Mouse (Mus musculus) midbrain, postnatal 0 days (tissue): ENCODE measurements around the gene Myo3b. TPM values are rescaled to one million over a fixed set of nuclear protein-coding genes. Genes with fewer than 3 reads are reported as not detected.

Source experiments
- ATAC-seq: fragments of 200-750 bp; cut with Nextera tagmentation; 2 replicates; pipeline ENCODE4 v1.8.0; 2017; ENCODE audit warnings: moderate number of reproducible peaks, mild to moderate bottlenecking, moderate TSS enrichment, moderate library complexity; ENCODE audit not compliant: low FRiP score
- DNase-seq: peaks from one replicate; pipeline ENCODE4 v3.0.0-alpha.2; 2015; ENCODE audit warnings: low spot score
- H3K27ac ChIP-seq: fragments of 300-500 bp; sonication (generic); 2 replicates; pipeline ENCODE4 v1.5.1; 2014; ENCODE audit warnings: low read depth, mild to moderate bottlenecking, low read length, mixed read lengths
- H3K27me3 ChIP-seq: fragments of 300-500 bp; sonication (generic); 2 replicates; pipeline ENCODE4 v1.6.1; 2014; ENCODE audit warnings: low read length, control low read depth, mixed read lengths; ENCODE audit not compliant: insufficient read depth
- H3K36me3 ChIP-seq: fragments of 300-500 bp; sonication (generic); 2 replicates; pipeline ENCODE4 v1.6.1; 2014; ENCODE audit warnings: low read length, control low read depth, mixed read lengths; ENCODE audit not compliant: insufficient read depth
- H3K4me1 ChIP-seq: fragments of 300-500 bp; sonication (generic); 2 replicates; pipeline ENCODE4 v1.6.1; 2014; ENCODE audit warnings: mild to moderate bottlenecking, control low read depth, antibody characterized with exemption, low read length, mixed read lengths; ENCODE audit not compliant: insufficient read depth
- H3K4me2 ChIP-seq: fragments of 300-500 bp; sonication (generic); 2 replicates; pipeline ENCODE4 v1.6.1; 2014; ENCODE audit warnings: low read depth, mild to moderate bottlenecking, low read length, mixed read lengths; ENCODE audit not compliant: poor library complexity, severe bottlenecking
- H3K4me3 ChIP-seq: fragments of 300-500 bp; sonication (generic); 2 replicates; pipeline ENCODE4 v1.5.1; 2014; ENCODE audit warnings: low read depth, mild to moderate bottlenecking, low read length, moderate library complexity
- H3K9ac ChIP-seq: fragments of 300-500 bp; sonication (generic); replicated peaks from 2 replicates; pipeline ENCODE4 v1.6.1; 2014; ENCODE audit warnings: mild to moderate bottlenecking, low read length, moderate library complexity, mixed read lengths; ENCODE audit not compliant: poor library complexity, severe bottlenecking
- H3K9me3 ChIP-seq: fragments of 300-500 bp; sonication (generic); 2 replicates; pipeline ENCODE4 v1.6.1; 2016; ENCODE audit warnings: low read length, control low read depth
- CTCF ChIP-seq: IDR thresholded peaks from 2 replicates; pipeline ENCODE4 v1.5.1; 2016; ENCODE audit warnings: antibody characterized with exemption, mild to moderate bottlenecking
- WGBS: fragments of 180-500 bp; shearing (Covaris S2); extraction: QIAGEN DNeasy Blood & Tissue Kit; methylation state at CpG from one replicate; pipeline ENCODE4 v1.1.7; 2014; 5-methylcytosine and 5-hydroxymethylcytosine counted together
- polyA plus RNA-seq: library from polyadenylated mRNA; unstranded; fragments of >200 nt; fragmentation: Nextera tagmentation; extraction: Ambion mirVana; gene quantifications from 2 replicates; pipeline ENCODE4 v1.2.1, GENCODE M21; 2015
- total RNA-seq: library from RNA; depleted of rRNA; stranded (reverse); fragments of >200 nt; gene quantifications from 2 replicates; pipeline ENCODE4 v1.2.3, GENCODE M21; 2014

Gene Myo3b
- total and polyA plus RNA-seq, 2 experiments from 2014 or later, result 0.14 to 0.44 TPM

GRCm38 (mm10) chr2:70337869-70338268 is 298.9 kb downstream of the Myo3b start:
- Histone ChIP-seq H3K4me1 (no peaks in the 10 kb centered on the region; the same call in 1 of the 2 replicates), H3K36me3 (no peaks in the 10 kb centered on the region), H3K27ac (no peak overlapping the region), H3K9ac (no peak overlapping the region), H3K4me3 (no peak overlapping the region), H3K9me3 (no peaks in the 10 kb centered on the region), H3K27me3 (no peaks in the 10 kb centered on the region), H3K4me2 (no peak overlapping the region)
- WGBS, result 53% methylated on average over 9 of the region's 9 CpGs
- TF ChIP-seq CTCF, result no peak
- DNase-seq (no peak), ATAC-seq (no peak)

GRCm38 (mm10) chr2:70339061-70339460 is 300.1 kb downstream of the Myo3b start:
- Histone ChIP-seq H3K4me1 (no peaks in the 10 kb centered on the region; the same call in 1 of the 2 replicates), H3K9ac (no peak overlapping the region), H3K9me3 (no peaks in the 10 kb centered on the region), H3K27ac (no peak overlapping the region), H3K4me2 (no peak overlapping the region), H3K4me3 (no peak overlapping the region), H3K36me3 (no peaks in the 10 kb centered on the region), H3K27me3 (no peaks in the 10 kb centered on the region)
- DNase-seq (peak; percentile 31), ATAC-seq (no peak)
- WGBS, result 60% methylated on average over 7 of the region's 7 CpGs
- TF ChIP-seq CTCF, result no peak

GRCm38 (mm10) chr2:70339501-70339900 is 300.6 kb downstream of the Myo3b start:
- no peak for ATAC-seq
- H3K36me3 ChIP-seq, result no peaks in the 10 kb centered on the region
- no peak overlapping the region for H3K27ac ChIP-seq
- WGBS, result 78% methylated on average over 6 of the region's 6 CpGs
- H3K4me1 ChIP-seq, result no peaks in the 10 kb centered on the region; the same call in 1 of the 2 replicates
- no peaks in the 10 kb centered on the region for H3K27me3 ChIP-seq
- DNase-seq, result no peak
- H3K9ac ChIP-seq, result no peak overlapping the region
- H3K4me3 ChIP-seq, result no peak overlapping the region
- no peak overlapping the region for H3K4me2 ChIP-seq
- no peaks in the 10 kb centered on the region for H3K9me3 ChIP-seq
- no peak for TF ChIP-seq CTCF

GRCm38 (mm10) chr2:70340224-70340623 is 301.3 kb downstream of the Myo3b start:
- ATAC-seq, result no peak
- H3K36me3 ChIP-seq, result no peaks in the 10 kb centered on the region
- H3K9ac ChIP-seq, result no peak overlapping the region
- 96% methylated on average over 8 of the region's 8 CpGs for WGBS
- no peaks in the 10 kb centered on the region for H3K27me3 ChIP-seq
- TF ChIP-seq CTCF, result no peak
- H3K4me2 ChIP-seq, result no peak overlapping the region
- no peaks in the 10 kb centered on the region; the same call in 1 of the 2 replicates for H3K4me1 ChIP-seq
- H3K27ac ChIP-seq, result no peak overlapping the region
- no peak for DNase-seq
- H3K4me3 ChIP-seq, result no peak overlapping the region
- no peaks in the 10 kb centered on the region for H3K9me3 ChIP-seq

- no peaks in the 10 kb centered on the region for H3K27me3 ChIP-seq
- no peak overlapping the region for H3K27ac ChIP-seq
- WGBS, result 71% methylated on average over 8 of the region's 8 CpGs
- no peak overlapping the region for H3K4me3 ChIP-seq
- H3K4me2 ChIP-seq, result no peak overlapping the region
- DNase-seq (peak; percentile 73), ATAC-seq (no peak)
- H3K4me1 ChIP-seq, result no peaks in the 10 kb centered on the region; the same call in 1 of the 2 replicates
- no peak overlapping the region for H3K9ac ChIP-seq
- TF ChIP-seq CTCF, result no peak
- no peaks in the 10 kb centered on the region for H3K36me3 ChIP-seq
- H3K9me3 ChIP-seq, result no peaks in the 10 kb centered on the region
Measured at GRCm38 (mm10) chr2:70345126-70345525, 306.2 kb downstream of the Myo3b start.

- Histone ChIP-seq H3K9ac (no peak overlapping the region), H3K4me1 (no peaks in the 10 kb centered on the region; the same call in 1 of the 2 replicates), H3K4me2 (no peak overlapping the region), H3K36me3 (no peaks in the 10 kb centered on the region), H3K9me3 (no peaks in the 10 kb centered on the region), H3K4me3 (no peak overlapping the region), H3K27me3 (no peaks in the 10 kb centered on the region), H3K27ac (no peak overlapping the region)
- DNase-seq (no peak), ATAC-seq (no peak)
- WGBS, result 39% methylated on average over 1 of the region's 1 CpGs
- no peak for TF ChIP-seq CTCF
Measured at GRCm38 (mm10) chr2:70347511-70347910, 308.6 kb downstream of the Myo3b start.
